Mouse (Mus musculus) ES-E14 (cell line): Measurements from ENCODE around the gene Eral1. TPM values are rescaled to one million over a fixed set of nuclear protein-coding genes. Genes with fewer than 3 reads are reported as not detected.

Experiments used
- DNase-seq: peaks from one replicate; pipeline ENCODE4 v3.0.0-alpha.2; 2013; ENCODE audit warnings: low read depth, low spot score
- H3K27ac ChIP-seq: 2 replicates; pipeline ENCODE4 v1.5.1; 2012; ENCODE audit warnings: low read depth, mild to moderate bottlenecking, low read length, moderate library complexity, mixed read lengths; ENCODE audit not compliant: poor library complexity, insufficient read depth, severe bottlenecking
- H3K36me3 ChIP-seq: 2 replicates; pipeline ENCODE4 v1.6.1; 2012; ENCODE audit warnings: mild to moderate bottlenecking, low read length, moderate library complexity, mixed read lengths; ENCODE audit not compliant: control insufficient read depth, poor library complexity, insufficient read depth, severe bottlenecking
- H3K4me1 ChIP-seq, 2 experiments: fragments of 150-350 bp in 1 of 2; sonication (generic) in 1 of 2; 2 replicates each; pipeline ENCODE4 v1.6.1; 2012; ENCODE audit warnings: low read length in 2 of 2, mild to moderate bottlenecking in 1 of 2, mixed read lengths in 1 of 2; ENCODE audit not compliant: control insufficient read depth in 2 of 2, insufficient read depth in 2 of 2, poor library complexity in 1 of 2
- H3K4me3 ChIP-seq, 2 experiments: fragments of 150-350 bp in 1 of 2; sonication (generic) in 1 of 2; 2 replicates each; pipeline ENCODE4 v1.5.1; 2012; ENCODE audit warnings: low read length in 2 of 2, low read depth in 1 of 2, mild to moderate bottlenecking in 1 of 2, mixed read lengths in 1 of 2; ENCODE audit not compliant: insufficient read depth in 1 of 2, poor library complexity in 1 of 2, severe bottlenecking in 1 of 2
- H3K9ac ChIP-seq: 2 replicates; pipeline ENCODE4 v1.6.1; 2012; ENCODE audit warnings: low read depth, mild to moderate bottlenecking, low read length, mixed read lengths; ENCODE audit not compliant: poor library complexity, insufficient read depth, severe bottlenecking
- H3K9me3 ChIP-seq: fragments of 150-350 bp; sonication (generic); 2 replicates; pipeline ENCODE4 v1.6.1; 2012; ENCODE audit warnings: low read depth, mild to moderate bottlenecking, low read length; ENCODE audit not compliant: control insufficient read depth, insufficient read depth
- CHD2 ChIP-seq: IDR thresholded peaks from 2 replicates; pipeline ENCODE4 v1.6.1; 2014; ENCODE audit warnings: mild to moderate bottlenecking, low read depth, low read length, inconsistent platforms
- HCFC1 ChIP-seq: IDR thresholded peaks from 2 replicates; pipeline ENCODE4 v1.6.1; 2012; ENCODE audit warnings: low read length, inconsistent platforms, borderline replicate concordance; ENCODE audit not compliant: insufficient read depth
- MAFK ChIP-seq: IDR thresholded peaks from 2 replicates; pipeline ENCODE4 v1.6.1; 2014; ENCODE audit warnings: mild to moderate bottlenecking, low read depth, low read length, inconsistent platforms; ENCODE audit not compliant: insufficient read depth
- ZC3H11A ChIP-seq: IDR thresholded peaks from 2 replicates; pipeline ENCODE4 v1.6.1; 2012; ENCODE audit warnings: low read depth, mild to moderate bottlenecking, inconsistent platforms, low read length, borderline replicate concordance
- ZNF384 ChIP-seq: IDR thresholded peaks from 2 replicates; pipeline ENCODE4 v1.6.1; 2012; ENCODE audit warnings: low read depth, low read length, inconsistent platforms
- in situ Hi-C, 2 experiments: fragments of 600-800 bp; cut with MboI; formaldehyde crosslinking; loops; one replicate each; pipeline ENCODE4 v1.15.1; 2025; ENCODE audit warnings: low sequenced_read_pairs in 2 of 2, inconsistent platforms in 1 of 2; ENCODE audit not compliant: unreplicated experiment in 2 of 2
- total RNA-seq: library from RNA; depleted of rRNA; stranded (reverse); fragments of 300-350 nt; gene quantifications from 2 replicates; pipeline ENCODE4 v1.2.3, GENCODE M21; 2012

Gene Eral1
- total RNA-seq, 1 experiment, result 29.6 TPM

- no peaks in the 10 kb centered on the region for H3K9me3 ChIP-seq
- no peak for DNase-seq
- no peaks in the 10 kb centered on the region for H3K36me3 ChIP-seq
- no peak overlapping the region for H3K27ac ChIP-seq
- no peak overlapping the region for H3K9ac ChIP-seq
- in situ Hi-C loops, result no loop called here
- TF ChIP-seq ZNF384, result no peak
- no peak for TF ChIP-seq HCFC1
- no peak for TF ChIP-seq ZC3H11A
- TF ChIP-seq CHD2, result no peak
- no peak for TF ChIP-seq MAFK
- H3K4me3 ChIP-seq, result no peak overlapping the region
- peaks cover under 1 to 4% of the 10 kb centered on the region in 2 experiments; a peak in 2 of 4 replicates for H3K4me1 ChIP-seq
These were observed 38.3 kb upstream of the Eral1 start for GRCm38 (mm10) chr11:78118467-78118866.

- peaks cover 0 to 3% of the 10 kb centered on the region in 2 experiments; a peak in 2 of 4 replicates for H3K4me1 ChIP-seq
- H3K27ac ChIP-seq, result no peak overlapping the region; the same call in 1 of the 2 replicates
- H3K9me3 ChIP-seq, result no peaks in the 10 kb centered on the region
- peak overlapping the region; percentile 53 to 67 for H3K4me3 ChIP-seq
- no peaks in the 10 kb centered on the region for H3K36me3 ChIP-seq
- H3K9ac ChIP-seq, result peak overlapping the region; percentile 14; the same call in 1 of the 2 replicates
- in situ Hi-C loops, result no loop called here
- DNase-seq, result no peak
- TF ChIP-seq MAFK, result no peak
- no peak for TF ChIP-seq CHD2
- TF ChIP-seq ZNF384, result no peak
- TF ChIP-seq ZC3H11A, result no peak
These were observed 35.9 kb upstream of the Eral1 start for GRCm38 (mm10) chr11:78116146-78116410.

- in situ Hi-C loops, result no loop called here
- H3K36me3 ChIP-seq, result no peaks in the 10 kb centered on the region
- H3K9ac ChIP-seq, result peak overlapping the region; percentile 72
- H3K27ac ChIP-seq, result no peak overlapping the region; the same call in 1 of the 2 replicates
- no peaks in the 10 kb centered on the region for H3K9me3 ChIP-seq
- TF ChIP-seq HCFC1 (no peak), CHD2 (peak; percentile 86), ZC3H11A (no peak), ZNF384 (no peak), MAFK (no peak)
- peaks cover 0 to 3% of the 10 kb centered on the region in 2 experiments; a peak in 2 of 4 replicates for H3K4me1 ChIP-seq
- peak overlapping the region; percentile 70 to 73 for H3K4me3 ChIP-seq
- peak; percentile 97 for DNase-seq
These were observed 35.4 kb upstream of the Eral1 start for GRCm38 (mm10) chr11:78115367-78116145.

- peak overlapping the region; percentile 72 for H3K9ac ChIP-seq
- H3K27ac ChIP-seq, result no peak overlapping the region; the same call in 1 of the 2 replicates
- TF ChIP-seq ZC3H11A (no peak), CHD2 (no peak), ZNF384 (no peak), MAFK (no peak), HCFC1 (no peak)
- peak overlapping the region; percentile 70 to 73 for H3K4me3 ChIP-seq
- no peaks in the 10 kb centered on the region for H3K9me3 ChIP-seq
- no peak for DNase-seq
- no peaks in the 10 kb centered on the region for H3K36me3 ChIP-seq
- H3K4me1 ChIP-seq, result peaks cover 0 to 3% of the 10 kb centered on the region in 2 experiments; a peak in 2 of 4 replicates
- in situ Hi-C loops, result no loop called here
These were observed 34.6 kb upstream of the Eral1 start for GRCm38 (mm10) chr11:78114676-78115366.
